Mouse (Mus musculus): Measurements from ENCODE around the gene Zfp719. TPM values are rescaled to one million over a fixed set of nuclear protein-coding genes. Genes with fewer than 3 reads are reported as not detected.

The Zfp719 gene
- total RNA-seq, 2 experiments from 2014 or later: 6.1 to 7.3 TPM

- peak; percentile 51 for DNase-seq
These were observed 27.7 kb downstream of the Zfp719 start, which contains the start of gene Zfp819 for GRCm38 (mm10) chr7:43606896-43607742. TSS of gene Zfp819 (plus strand) at chr7:43607169.

DNA sequence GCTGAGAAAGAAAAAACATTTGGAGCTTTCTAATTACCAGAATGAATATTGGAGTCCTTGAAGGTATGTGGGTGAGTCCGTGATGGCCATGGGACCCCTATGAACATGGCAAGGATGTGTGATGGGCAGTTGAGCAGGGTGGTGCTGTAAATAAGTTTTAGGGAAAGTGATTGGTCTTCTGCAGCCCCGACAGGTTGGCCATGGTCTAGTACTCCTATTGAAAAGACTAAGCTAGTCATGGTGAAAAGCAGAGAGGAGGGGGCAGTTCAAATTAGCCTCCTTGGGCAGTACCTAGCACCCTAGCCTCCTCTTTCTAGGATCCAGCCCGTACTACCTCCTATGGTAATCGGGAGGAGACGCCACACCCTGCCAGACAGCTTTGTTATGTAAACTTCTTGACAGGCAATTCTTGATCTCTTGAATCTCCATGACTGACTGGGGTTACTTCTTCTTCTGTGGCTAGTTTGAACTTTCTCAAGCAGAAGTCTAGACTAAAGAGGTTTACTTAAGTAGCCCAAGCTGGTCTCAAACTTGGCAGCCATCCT is 28.4 kb downstream of the Zfp719 start:
- DNase-seq: no peak

- DNase-seq: no peak
These were observed 29.0 kb downstream of the Zfp719 start for GRCm38 (mm10) chr7:43608316-43608824.

- DNase-seq: no peak
These were observed 34.6 kb downstream of the Zfp719 start for GRCm38 (mm10) chr7:43613816-43614551.

DNA sequence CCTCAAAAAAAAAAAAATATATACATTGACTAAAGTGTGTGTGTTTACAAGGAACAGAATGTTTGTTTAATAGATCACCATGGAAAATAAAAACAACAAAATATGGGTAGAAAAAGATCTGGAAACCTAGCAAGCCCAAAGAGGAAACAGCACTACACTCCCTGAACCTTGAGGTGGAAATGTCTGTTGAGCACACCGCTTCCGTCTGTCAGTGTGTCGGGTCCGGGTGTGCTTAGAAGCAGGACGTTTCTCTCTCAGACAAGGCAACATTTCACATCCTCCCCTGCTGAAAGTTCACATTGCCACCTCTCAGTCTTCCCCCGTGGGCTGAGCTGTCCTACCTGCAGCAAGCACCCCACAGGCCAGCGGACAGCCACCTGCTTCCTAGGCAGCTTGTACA is 43.5 kb downstream of the Zfp719 start:
- no peak for DNase-seq

DNA sequence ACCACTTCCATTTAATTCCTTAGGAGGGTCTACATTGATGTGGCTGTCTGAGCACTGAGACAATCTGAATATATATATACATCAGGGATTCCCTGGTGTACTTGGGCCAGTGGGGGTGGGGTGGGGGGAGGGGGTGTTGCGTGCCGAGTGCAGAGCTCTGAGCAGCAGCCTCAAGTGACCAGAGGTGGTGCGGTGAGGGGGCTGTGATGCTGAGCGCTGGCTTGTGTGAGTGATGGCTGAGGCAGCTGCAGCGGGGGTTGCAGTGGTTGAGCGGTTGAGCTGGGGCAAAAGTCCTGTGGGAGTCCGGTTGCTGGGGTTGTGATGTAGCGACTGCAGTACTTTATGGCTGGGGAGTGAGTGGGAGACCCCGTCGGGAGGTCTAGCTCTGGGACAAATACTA is 44.4 kb downstream of the Zfp719 start:
- DNase-seq: no peak

- DNase-seq: no peak
These were observed 45.7 kb downstream of the Zfp719 start for GRCm38 (mm10) chr7:43625065-43625464.

DNA sequence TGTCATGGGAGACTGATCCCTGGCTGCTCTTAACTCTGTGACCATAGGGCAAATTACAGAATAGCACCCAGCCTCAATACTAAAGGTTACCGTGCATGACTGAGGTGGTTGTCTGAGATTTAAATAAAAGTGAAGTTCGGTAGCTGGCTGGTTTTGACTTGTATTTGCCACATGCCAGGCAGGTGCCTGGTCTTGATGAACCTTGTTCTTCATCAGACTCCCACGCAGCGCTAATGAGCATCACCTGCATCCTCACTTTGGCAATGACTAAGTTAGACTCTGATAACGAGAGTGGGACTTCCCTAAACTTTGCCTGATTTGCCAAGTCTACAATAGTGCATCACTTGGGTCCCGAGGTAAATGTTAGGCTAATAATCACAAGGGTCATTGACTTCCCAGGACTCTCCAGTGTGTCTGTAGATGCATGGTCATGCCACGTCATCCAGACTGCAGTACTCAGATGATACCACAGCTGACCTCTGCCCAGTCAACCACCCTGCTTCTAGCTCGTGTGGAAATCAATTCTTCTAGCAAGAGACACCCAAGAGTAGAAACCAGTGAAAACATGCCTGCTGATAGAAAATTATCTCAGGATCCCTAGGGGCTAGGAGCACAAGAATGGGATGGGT is 46.5 kb downstream of the Zfp719 start:
- DNase-seq: no peak

GRCm38 (mm10) chr7:43633940-43634339 is 54.5 kb downstream of the Zfp719 start:
- no peak for DNase-seq

DNA sequence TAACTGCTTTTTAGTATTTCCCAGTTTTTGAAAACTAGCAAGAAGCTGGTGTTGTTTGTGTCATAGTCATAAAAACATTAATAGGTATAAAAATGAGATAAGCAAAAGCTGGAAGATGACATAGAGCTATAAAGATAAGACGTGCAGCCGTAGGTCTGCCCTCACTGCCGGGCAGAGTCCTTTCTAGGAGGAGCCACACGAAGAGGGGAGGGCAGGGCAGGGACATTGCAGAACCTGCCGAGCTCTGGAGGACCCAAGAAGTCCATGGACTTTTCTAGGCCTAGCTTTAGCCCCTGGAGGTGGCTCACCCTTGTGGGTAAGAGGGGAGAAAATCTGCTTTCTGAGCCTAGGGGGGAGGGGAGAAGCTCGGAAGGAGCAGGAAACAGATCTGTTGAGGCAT is 55.1 kb downstream of the Zfp719 start, which contains the start of gene Ceacam18:
Gene Ceacam18 (plus strand): TSS at position 208 of the 400 bp plus-strand sequence.
- DNase-seq: no peak

DNA sequence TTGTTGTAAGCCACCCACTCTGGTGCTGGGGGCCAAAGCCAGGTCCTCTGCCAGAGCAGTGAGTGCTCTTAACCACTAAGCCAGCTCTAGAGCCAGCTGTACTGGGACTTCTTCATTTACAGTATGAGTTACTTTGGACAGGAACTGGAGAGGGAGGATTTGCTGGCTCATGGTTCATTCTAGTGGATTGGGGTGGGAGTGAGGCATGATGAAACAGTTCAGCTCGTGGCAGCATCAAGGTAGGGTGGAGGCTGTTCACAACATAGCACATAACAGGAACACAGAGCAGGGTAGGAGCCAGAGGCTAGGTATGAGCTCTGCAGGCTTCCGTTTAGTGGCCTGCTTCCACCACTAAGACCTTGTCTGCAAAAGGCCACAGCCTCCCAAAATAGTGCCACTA is 56.8 kb downstream of the Zfp719 start:
- DNase-seq: no peak

DNA sequence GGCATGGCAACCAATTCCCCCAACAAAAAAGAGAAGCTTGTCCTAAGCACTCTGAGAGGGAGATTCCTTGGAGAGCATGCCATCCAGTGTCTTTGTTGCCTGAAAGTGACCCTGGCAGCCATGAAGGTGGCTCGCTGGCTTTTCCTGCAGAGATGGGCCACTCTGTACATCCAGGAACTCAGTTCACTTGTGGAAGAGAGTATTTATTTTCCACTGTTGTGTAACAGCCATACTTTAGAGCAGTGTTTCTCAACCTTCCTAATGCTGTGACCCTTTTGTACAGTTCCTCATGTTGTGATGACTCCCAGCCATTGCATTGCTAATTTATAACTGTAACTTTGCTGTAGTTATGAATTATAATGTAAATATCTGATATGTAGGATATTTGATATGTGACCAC is 57.7 kb downstream of the Zfp719 start:
- no peak for DNase-seq

DNA sequence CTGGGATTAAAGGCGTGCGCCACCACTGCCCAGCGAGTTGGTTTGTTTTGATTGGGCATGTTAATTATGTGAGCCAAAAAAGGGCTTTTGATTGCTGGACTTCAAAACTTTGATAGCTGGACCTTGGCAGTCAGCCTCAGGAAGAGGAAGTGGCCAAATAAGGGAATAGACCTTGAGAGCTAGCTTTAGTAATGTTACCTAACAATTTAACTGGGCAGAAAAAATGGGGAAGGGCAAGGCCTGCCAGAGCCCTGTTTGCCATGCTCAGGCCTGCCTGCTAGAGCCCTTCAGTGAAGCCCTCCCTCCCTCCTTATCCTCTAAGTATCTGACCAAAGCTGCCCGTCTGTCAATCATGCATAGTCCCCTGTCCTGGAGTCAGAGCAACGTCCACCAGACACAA is 63.2 kb downstream of the Zfp719 start:
- no peak for DNase-seq

Other genes with a start within 250 kb of the Zfp719 start
- not detected for gene Siglecf, start 228.3 kb upstream of the Zfp719 start, total RNA-seq (2021)
- under 1 TPM; 0.14 to 0.59 TPM for gene Siglecg, start 171.4 kb upstream of the Zfp719 start, total RNA-seq (2021)
- gene Lim2, start 151.9 kb upstream of the Zfp719 start, total RNA-seq (2021): not detected
- gene Nkg7, start 142.5 kb upstream of the Zfp719 start, total RNA-seq (2021): not detected
- not detected for gene Cldnd2, start 138.8 kb upstream of the Zfp719 start, total RNA-seq (2021)
- gene Etfb, start 135.5 kb upstream of the Zfp719 start, total RNA-seq (2021): 100 to 1,000 TPM; 346 to 421 TPM
- gene Gm45233, start 135.5 kb upstream of the Zfp719 start, total RNA-seq (2021): 1 to 10 TPM in 1 of 2 experiments, under 1 TPM in 1; 0.66 to 1.2 TPM
- gene Vsig10l, start 116.5 kb upstream of the Zfp719 start, total RNA-seq (2021): 1 to 10 TPM; 1.4 to 3.8 TPM
- 1 to 10 TPM; 1.2 to 1.3 TPM for gene Iglon5, start 89.5 kb upstream of the Zfp719 start, total RNA-seq (2021)
- gene 4931406B18Rik, start 73.7 kb upstream of the Zfp719 start, total RNA-seq (2021): not detected
- gene Cd33, start 35.2 kb upstream of the Zfp719 start, total RNA-seq (2021): 1 to 10 TPM; 3.1 to 3.9 TPM
- gene Zfp658, start 17.4 kb upstream of the Zfp719 start, total RNA-seq (2021): 1 to 10 TPM; 1.2 to 1.4 TPM
- gene Zfp819, start 27.6 kb downstream of the Zfp719 start, total RNA-seq (2021): not detected
- not detected for gene Ceacam18, start 55.1 kb downstream of the Zfp719 start, total RNA-seq (2021)
- under 1 TPM; 0.45 to 0.59 TPM for gene Siglece, start 80.6 kb downstream of the Zfp719 start, total RNA-seq (2021)
- 1 to 10 TPM; 3.2 to 3.8 TPM for gene Ctu1, start 92.4 kb downstream of the Zfp719 start, total RNA-seq (2021)
- not detected for gene Klk14, start 110.8 kb downstream of the Zfp719 start, total RNA-seq (2021)
- gene Klk13, start 133.0 kb downstream of the Zfp719 start, total RNA-seq (2021): not detected
- not detected for gene Klk12, start 189.3 kb downstream of the Zfp719 start, total RNA-seq (2021)
- not detected for gene Klk11, start 195.0 kb downstream of the Zfp719 start, total RNA-seq (2021)
- gene Klk10, start 201.4 kb downstream of the Zfp719 start, total RNA-seq (2021): under 1 TPM; 0.28 to 0.32 TPM
- not detected for gene Klk9, start 212.3 kb downstream of the Zfp719 start, total RNA-seq (2021)
- gene Klk8, start 218.0 kb downstream of the Zfp719 start, total RNA-seq (2021): 1 to 10 TPM; 2.0 to 2.2 TPM
- not detected for gene Klk7, start 231.7 kb downstream of the Zfp719 start, total RNA-seq (2021)
- not detected for gene Klk6, start 244.9 kb downstream of the Zfp719 start, total RNA-seq (2021)

All from gastrocnemius, postnatal 10 days (tissue).